Mouse (Mus musculus) neural tube, embryonic 15.5 days (tissue): Measurements from ENCODE around the gene Kif24. TPM values are rescaled to one million over a fixed set of nuclear protein-coding genes. Genes with fewer than 3 reads are reported as not detected.

Source experiments
- ATAC-seq: fragments of 200-750 bp; cut with Nextera tagmentation; 2 replicates; pipeline ENCODE4 v1.8.0; 2017; ENCODE audit warnings: mild to moderate bottlenecking, moderate TSS enrichment, moderate library complexity; ENCODE audit not compliant: low FRiP score
- H3K27ac ChIP-seq: fragments of 300-500 bp; sonication (generic); replicated peaks from 2 replicates; pipeline ENCODE4 v1.5.1; 2015; ENCODE audit warnings: mild to moderate bottlenecking, inconsistent platforms
- H3K27me3 ChIP-seq: fragments of 300-500 bp; sonication (generic); replicated peaks from 2 replicates; pipeline ENCODE4 v1.6.1; 2015; ENCODE audit warnings: inconsistent platforms
- H3K36me3 ChIP-seq: fragments of 300-500 bp; sonication (generic); 2 replicates; pipeline ENCODE4 v1.6.1; 2015; ENCODE audit warnings: inconsistent platforms
- H3K4me1 ChIP-seq: fragments of 300-500 bp; sonication (generic); 2 replicates; pipeline ENCODE4 v1.6.1; 2015; ENCODE audit warnings: inconsistent platforms
- H3K4me2 ChIP-seq: fragments of 300-500 bp; sonication (generic); 2 replicates; pipeline ENCODE4 v1.6.1; 2015; ENCODE audit warnings: inconsistent platforms, mild to moderate bottlenecking, moderate library complexity
- H3K4me3 ChIP-seq: fragments of 300-500 bp; sonication (generic); replicated peaks from 2 replicates; pipeline ENCODE4 v1.5.1; 2015; ENCODE audit warnings: mild to moderate bottlenecking, inconsistent platforms
- H3K9ac ChIP-seq: fragments of 300-500 bp; sonication (generic); replicated peaks from 2 replicates; pipeline ENCODE4 v1.6.1; 2015; ENCODE audit warnings: mild to moderate bottlenecking, inconsistent platforms
- H3K9me3 ChIP-seq: fragments of 300-500 bp; sonication (generic); replicated peaks from 2 replicates; pipeline ENCODE4 v1.6.1; 2016; ENCODE audit warnings: inconsistent platforms
- WGBS: fragments of 180-500 bp; shearing (Covaris S2); methylation state at CpG from one replicate; pipeline ENCODE4 v1.1.7; 2015; ENCODE audit warnings: mixed read lengths; 5-methylcytosine and 5-hydroxymethylcytosine counted together
- polyA plus RNA-seq: library from polyadenylated mRNA; unstranded; fragments of >200 nt; fragmentation: Nextera tagmentation; extraction: Ambion mirVana; gene quantifications from 2 replicates; pipeline ENCODE4 v1.2.1, GENCODE M21; 2015

Kif24 gene
- polyA plus RNA-seq, 1 experiment from 2014 or later = 2.4 TPM

- 83% methylated on average over 7 of the region's 7 CpGs for WGBS
Observed at GRCm38 (mm10) chr4:41492951-41493350, 28.3 kb upstream of the Kif24 start.

GRCm38 (mm10) chr4:41481601-41482017, 16.9 kb upstream of the Kif24 start:
- Histone ChIP-seq H3K9ac (no peak overlapping the region), H3K4me1 (no peaks in the 10 kb centered on the region), H3K4me3 (no peak overlapping the region), H3K27ac (no peak overlapping the region; the same call in 1 of the 2 replicates), H3K4me2 (no peak overlapping the region), H3K9me3 (no peaks in the 10 kb centered on the region), H3K27me3 (no peaks in the 10 kb centered on the region), H3K36me3 (peaks cover 11% of the 10 kb centered on the region)
- ATAC-seq = no peak
- 68% methylated on average over 6 of the region's 6 CpGs for WGBS

More at GRCm38 (mm10) chr4:41492951-41493350, 28.3 kb upstream of the Kif24 start:
- H3K9ac ChIP-seq = no peak overlapping the region
- H3K27ac ChIP-seq = no peak overlapping the region
- no peaks in the 10 kb centered on the region for H3K36me3 ChIP-seq
- H3K9me3 ChIP-seq = no peaks in the 10 kb centered on the region
- ATAC-seq = no peak
- H3K27me3 ChIP-seq = peaks cover 28% of the 10 kb centered on the region
- no peak overlapping the region for H3K4me2 ChIP-seq
- peaks cover 16% of the 10 kb centered on the region for H3K4me1 ChIP-seq
- H3K4me3 ChIP-seq = no peak overlapping the region

- 72% methylated on average over 8 of the region's 8 CpGs for WGBS
- H3K36me3 ChIP-seq = peaks cover 11% of the 10 kb centered on the region
- H3K4me3 ChIP-seq = no peak overlapping the region
- no peaks in the 10 kb centered on the region for H3K4me1 ChIP-seq
- ATAC-seq = no peak
- no peaks in the 10 kb centered on the region for H3K9me3 ChIP-seq
- no peak overlapping the region for H3K9ac ChIP-seq
- no peak overlapping the region for H3K4me2 ChIP-seq
- no peaks in the 10 kb centered on the region for H3K27me3 ChIP-seq
- H3K27ac ChIP-seq = no peak overlapping the region
Observed at GRCm38 (mm10) chr4:41480254-41480653, 15.6 kb upstream of the Kif24 start.

- no peak for ATAC-seq
- H3K4me2 ChIP-seq = no peak overlapping the region
- WGBS = 94% methylated on average over 1 of the region's 1 CpGs
- peaks cover 11% of the 10 kb centered on the region for H3K36me3 ChIP-seq
- no peak overlapping the region for H3K9ac ChIP-seq
- H3K27me3 ChIP-seq = no peaks in the 10 kb centered on the region
- H3K27ac ChIP-seq = no peak overlapping the region
- no peaks in the 10 kb centered on the region for H3K4me1 ChIP-seq
- H3K4me3 ChIP-seq = no peak overlapping the region
- H3K9me3 ChIP-seq = no peaks in the 10 kb centered on the region
Observed at GRCm38 (mm10) chr4:41479456-41479804, 14.7 kb upstream of the Kif24 start.

GRCm38 (mm10) chr4:41478751-41479455, 14.2 kb upstream of the Kif24 start:
- H3K4me2 ChIP-seq = no peak overlapping the region
- no peak overlapping the region for H3K27ac ChIP-seq

GRCm38 (mm10) chr4:41477648-41478160, 13.0 kb upstream of the Kif24 start:
- no peak for ATAC-seq
- no peaks in the 10 kb centered on the region for H3K27me3 ChIP-seq
- no peaks in the 10 kb centered on the region for H3K9me3 ChIP-seq
- H3K36me3 ChIP-seq = peaks cover 11% of the 10 kb centered on the region
- no peak overlapping the region for H3K27ac ChIP-seq
- no peaks in the 10 kb centered on the region for H3K4me1 ChIP-seq
- H3K9ac ChIP-seq = no peak overlapping the region
- 92% methylated on average over 9 of the region's 9 CpGs for WGBS
- no peak overlapping the region for H3K4me2 ChIP-seq
- no peak overlapping the region for H3K4me3 ChIP-seq

More at GRCm38 (mm10) chr4:41478751-41479455, 14.2 kb upstream of the Kif24 start:
- H3K4me1 ChIP-seq = no peaks in the 10 kb centered on the region
- H3K9ac ChIP-seq = no peak overlapping the region
- WGBS = 73% methylated on average over 4 of the region's 4 CpGs
- H3K4me3 ChIP-seq = no peak overlapping the region
- no peaks in the 10 kb centered on the region for H3K9me3 ChIP-seq
- H3K27me3 ChIP-seq = no peaks in the 10 kb centered on the region
- peaks cover 11% of the 10 kb centered on the region for H3K36me3 ChIP-seq
- ATAC-seq = no peak

- Histone ChIP-seq H3K36me3 (no peaks in the 10 kb centered on the region), H3K4me2 (no peak overlapping the region), H3K27ac (peak overlapping the region; percentile 29), H3K9me3 (no peaks in the 10 kb centered on the region), H3K4me1 (peaks cover 13% of the 10 kb centered on the region; the same call in 1 of the 2 replicates), H3K4me3 (no peak overlapping the region), H3K9ac (no peak overlapping the region), H3K27me3 (no peaks in the 10 kb centered on the region)
- 87% methylated on average over 1 of the region's 1 CpGs for WGBS
- no peak for ATAC-seq
Observed at GRCm38 (mm10) chr4:41471384-41471689, 6.7 kb upstream of the Kif24 start.

- Histone ChIP-seq H3K4me3 (no peak overlapping the region), H3K9me3 (no peaks in the 10 kb centered on the region), H3K4me1 (peaks cover 15% of the 10 kb centered on the region), H3K4me2 (no peak overlapping the region), H3K27me3 (no peaks in the 10 kb centered on the region), H3K27ac (peak overlapping the region; percentile 51), H3K36me3 (no peaks in the 10 kb centered on the region), H3K9ac (no peak overlapping the region)
- 21% methylated on average over 5 of the region's 5 CpGs for WGBS
- peak; percentile 40; the same call in 1 of the 2 replicates for ATAC-seq
Observed at GRCm38 (mm10) chr4:41470684-41471383, 6.1 kb upstream of the Kif24 start.

GRCm38 (mm10) chr4:41470051-41470683, 5.5 kb upstream of the Kif24 start:
- no peaks in the 10 kb centered on the region for H3K27me3 ChIP-seq
- no peak overlapping the region for H3K4me3 ChIP-seq
- H3K9ac ChIP-seq = no peak overlapping the region
- no peaks in the 10 kb centered on the region for H3K9me3 ChIP-seq
- H3K4me2 ChIP-seq = no peak overlapping the region
- 60% methylated on average over 7 of the region's 7 CpGs for WGBS
- no peaks in the 10 kb centered on the region for H3K36me3 ChIP-seq
- ATAC-seq = no peak
- H3K4me1 ChIP-seq = peaks cover 16% of the 10 kb centered on the region
- peak overlapping the region; percentile 51; the same call in 1 of the 2 replicates for H3K27ac ChIP-seq

- no peak overlapping the region for H3K4me3 ChIP-seq
- 0 out of 2 replicates have a peak overlapping the region, but pooled peaks have one; percentile 18 for H3K27ac ChIP-seq
- no peaks in the 10 kb centered on the region for H3K27me3 ChIP-seq
- no peaks in the 10 kb centered on the region for H3K36me3 ChIP-seq
- H3K4me1 ChIP-seq = peaks cover 16% of the 10 kb centered on the region
- no peak overlapping the region for H3K9ac ChIP-seq
- ATAC-seq = no peak
- no peak overlapping the region for H3K4me2 ChIP-seq
- WGBS = 74% methylated on average over 10 of the region's 10 CpGs
- H3K9me3 ChIP-seq = no peaks in the 10 kb centered on the region
Observed at GRCm38 (mm10) chr4:41469199-41469598, 4.5 kb upstream of the Kif24 start.

- 58% methylated on average over 17 of the region's 17 CpGs for WGBS
- no peak for ATAC-seq
Observed at GRCm38 (mm10) chr4:41468396-41469080, 3.9 kb upstream of the Kif24 start.

More at GRCm38 (mm10) chr4:41468396-41469080, 3.9 kb upstream of the Kif24 start:
- Histone ChIP-seq H3K36me3 (no peaks in the 10 kb centered on the region), H3K27me3 (no peaks in the 10 kb centered on the region), H3K4me2 (no peak overlapping the region), H3K4me3 (no peak overlapping the region), H3K9ac (no peak overlapping the region), H3K27ac (no peak overlapping the region), H3K4me1 (peaks cover 22% of the 10 kb centered on the region), H3K9me3 (no peaks in the 10 kb centered on the region)
